Mouse (Mus musculus) activated CD4-positive, CD25-positive, alpha-beta regulatory T cell, adult 4 months (primary cell): ENCODE data around the gene Col4a3. TPM values are rescaled to one million over a fixed set of nuclear protein-coding genes. Genes with fewer than 3 reads are reported as not detected.

ENCODE experiments used
- polyA plus RNA-seq, 2 experiments: library from polyadenylated mRNA; unstranded; fragments of 100-300 nt; shearing (Covaris generic); gene quantifications; one replicate each; pipeline ENCODE4 v1.2.1; 2017

Col4a3 gene
- polyA plus RNA-seq, 2 experiments from 2014 or later = 0.05 TPM; not detected in 1

Other genes starting within 250 kb of the Col4a3 start
- gene Col4a4, start 72 bp upstream of the Col4a3 start, polyA plus RNA-seq = under 1 TPM; 0.11 to 0.12 TPM
- 100 to 1,000 TPM in 1 of 2 experiments, 10 to 100 TPM in 1; 94.7 to 117 TPM for gene Mff, start 138.0 kb downstream of the Col4a3 start, polyA plus RNA-seq
- under 1 TPM in 1 of 2 experiments, not detected in 1; 0.81 TPM for gene Tm4sf20, start 181.5 kb downstream of the Col4a3 start, polyA plus RNA-seq
- not detected for gene Gm47791, start 184.3 kb downstream of the Col4a3 start, polyA plus RNA-seq